ENCODE assay signal across 9 mouse cellular contexts in the genomic region with DNA sequence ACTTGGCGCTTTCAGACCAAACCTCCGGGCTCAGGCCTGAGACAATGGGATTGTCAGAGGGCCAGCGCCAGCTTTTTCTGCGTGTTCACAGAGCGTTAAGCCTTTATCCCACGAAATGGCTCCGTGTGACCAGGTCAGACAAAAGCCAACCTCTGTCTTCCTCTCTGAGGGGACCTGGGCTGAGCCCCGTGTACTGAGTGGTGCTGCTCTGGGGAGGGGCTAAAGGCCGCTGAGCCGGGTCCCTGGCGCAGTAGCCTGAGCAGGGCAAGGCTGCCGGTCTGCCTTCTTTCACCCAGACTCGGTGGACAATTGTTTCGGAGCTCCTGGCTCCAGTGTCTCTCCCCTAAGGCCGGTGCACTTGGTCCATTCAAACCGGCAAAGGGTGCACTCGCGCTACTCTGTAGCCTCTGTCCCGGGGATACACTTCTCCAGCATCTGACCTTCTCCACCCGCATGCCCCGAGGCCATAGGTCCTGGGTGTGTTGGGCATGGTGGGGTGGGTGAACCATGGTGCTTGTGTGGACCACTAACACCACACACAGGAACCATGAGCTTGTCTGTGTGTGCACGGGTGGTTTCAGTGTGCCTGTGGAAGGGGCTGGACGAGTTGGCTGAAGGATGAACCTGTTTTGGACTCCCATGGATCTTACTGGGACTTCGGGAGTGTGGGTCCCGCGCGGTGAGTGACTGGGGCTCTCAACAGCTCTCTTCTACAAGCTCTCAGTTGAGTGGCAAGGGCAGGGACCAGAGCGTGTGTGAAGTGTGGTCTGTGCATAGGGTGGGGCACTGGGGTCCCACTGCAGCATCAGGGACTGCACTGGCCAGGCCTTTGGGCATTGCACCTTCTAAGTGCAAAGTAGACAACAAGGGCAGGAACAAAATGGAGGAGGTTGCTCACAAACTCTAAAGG. TPM values are rescaled to one million over a fixed set of nuclear protein-coding genes. Genes with fewer than 3 reads are reported as not detected.
DNase-seq lines count a peak whose midpoint lies in the region; ATAC-seq lines count a peak whose summit lies in the region.
"Had no signal": no experiment of that assay in that cellular context is flagged by ENCODE, and none has a peak within 500 bp of the region (broad histone marks: within the 10 kb centered on the region; RNA-seq: fewer than 3 reads in every experiment).

No protein-coding gene starts in this region.

- peak overlapping the region; percentile 6; the same call in 1 of the 2 replicates for H3K4me3 ChIP-seq in kidney, embryonic 14.5 days (ENCODE audit: low read length)
- peak overlapping the region; percentile 19 for H3K4me3 ChIP-seq in hindbrain, embryonic 11.5 days (ENCODE audit: low read depth, low read length)
- H3K4me3 ChIP-seq in neural tube, embryonic 12.5 days = no peak overlapping the region

- peaks cover 80% of the 10 kb centered on the region for H3K27me3 ChIP-seq in kidney, embryonic 14.5 days (ENCODE audit: control insufficient read depth, insufficient read depth, low read length)
- peaks cover 66% of the 10 kb centered on the region for H3K27me3 ChIP-seq in hindbrain, embryonic 11.5 days (ENCODE audit: control insufficient read depth, insufficient read depth, low read length)
- H3K27me3 ChIP-seq in neural tube, embryonic 12.5 days (replicated peaks) = peaks cover 88% of the 10 kb centered on the region

- 0 out of 2 replicates have a peak overlapping the region, but pooled peaks have one; percentile 15 for H3K4me2 ChIP-seq in kidney, embryonic 14.5 days (replicated peaks; ENCODE audit: low read depth, low read length)
- peak overlapping the region; percentile 37 for H3K4me2 ChIP-seq in hindbrain, embryonic 11.5 days (replicated peaks; ENCODE audit: low read depth, low read length)
- H3K4me2 ChIP-seq in neural tube, embryonic 12.5 days (replicated peaks) = peak overlapping the region; percentile 43

- H3K36me3 ChIP-seq in kidney, embryonic 14.5 days (ENCODE audit: control insufficient read depth, insufficient read depth, low read length) = no peaks in the 10 kb centered on the region
- H3K36me3 ChIP-seq in hindbrain, embryonic 11.5 days (ENCODE audit: control insufficient read depth, insufficient read depth, low read length) = no peaks in the 10 kb centered on the region
- no peaks in the 10 kb centered on the region for H3K36me3 ChIP-seq in neural tube, embryonic 12.5 days

- H3K9ac ChIP-seq in kidney, embryonic 14.5 days (ENCODE audit: low read depth, low read length) = no peak overlapping the region
- H3K9ac ChIP-seq in hindbrain, embryonic 11.5 days (ENCODE audit: low read depth, low read length) = peak overlapping the region; percentile 49; the same call in 1 of the 2 replicates
- H3K9ac ChIP-seq in neural tube, embryonic 12.5 days = no peak overlapping the region

- no peak overlapping the region for H3K27ac ChIP-seq in kidney, embryonic 14.5 days (ENCODE audit: low read depth, low read length)
- peak overlapping the region; percentile 39 for H3K27ac ChIP-seq in hindbrain, embryonic 11.5 days (ENCODE audit: low read depth, low read length)
- H3K27ac ChIP-seq in neural tube, embryonic 12.5 days = no peak overlapping the region

- 3% methylated on average over 28 of the region's 28 CpGs for WGBS in kidney, embryonic 14.5 days
- WGBS in hindbrain, embryonic 11.5 days = 3% methylated on average over 28 of the region's 28 CpGs
- 3% methylated on average over 28 of the region's 28 CpGs for WGBS in neural tube, embryonic 12.5 days

- no peaks in the 10 kb centered on the region for H3K9me3 ChIP-seq in kidney, embryonic 14.5 days (ENCODE audit: control insufficient read depth, low read length)
- no peaks in the 10 kb centered on the region for H3K9me3 ChIP-seq in hindbrain, embryonic 11.5 days (ENCODE audit: control insufficient read depth, low read length)
- H3K9me3 ChIP-seq in neural tube, embryonic 12.5 days = no peaks in the 10 kb centered on the region

- H3K4me1 ChIP-seq in kidney, embryonic 14.5 days (ENCODE audit: control insufficient read depth, insufficient read depth, low read length) = peaks cover 3% of the 10 kb centered on the region; the same call in 1 of the 2 replicates
- peaks cover 4% of the 10 kb centered on the region; the same call in 1 of the 2 replicates for H3K4me1 ChIP-seq in hindbrain, embryonic 11.5 days (replicated peaks; ENCODE audit: control insufficient read depth, insufficient read depth, low read length)
- peaks cover 15% of the 10 kb centered on the region for H3K4me1 ChIP-seq in neural tube, embryonic 12.5 days

- ATAC-seq in kidney, embryonic 14.5 days (ENCODE audit: low FRiP score, low TSS enrichment) = 0 out of 2 replicates have a peak, but pooled peaks have one; percentile 37
- ATAC-seq in hindbrain, embryonic 11.5 days (ENCODE audit: low FRiP score) = peak; percentile 68
- peak; percentile 67 for ATAC-seq in neural tube, embryonic 12.5 days (ENCODE audit: low FRiP score, low read depth)
- no peak for ATAC-seq in CD4-positive, CD25-positive, alpha-beta regulatory T cell, adult 4 months

- DNase-seq in kidney, postnatal 10 days = no peak
- peak; percentile 70 for DNase-seq in embryo, embryonic 11 days
- DNase-seq in hindbrain, embryonic 11.5 days (ENCODE audit: low spot score) = peak; percentile 67
- DNase-seq in frontal cortex, postnatal 14 days (ENCODE audit: low spot score in 2 of 2) = no peak

RNA-seq across cellular contexts. Expression of a gene that starts 40.9 kb away (rescaled TPM):
- polyA plus RNA-seq in kidney, embryonic 14.5 days (2014; fragmentation: Nextera tagmentation; extraction: Ambion mirVana) = 0.10 and 0.27 TPM in 2 replicates
- polyA plus RNA-seq in hindbrain, embryonic 11.5 days (2014; fragmentation: Nextera tagmentation; extraction: Ambion mirVana) = 1.1 and 1.2 TPM in 2 replicates
- polyA plus RNA-seq in neural tube, embryonic 12.5 days (2016; fragmentation: Nextera tagmentation; extraction: Ambion mirVana) = 0.05 TPM in 1 of 2 replicates, not detected in the other
- polyA plus RNA-seq in CD4-positive, CD25-positive, alpha-beta regulatory T cell, adult 4 months (2017; shearing (Covaris generic)) = not detected
- polyA plus RNA-seq: large intestine, adult 2 months; liver, embryonic 16.5 days had no signal

RNA-seq across cellular contexts. Expression of a gene that starts 53.4 kb away (rescaled TPM):
- 40.9 and 68.4 TPM in 2 replicates for polyA plus RNA-seq in kidney, embryonic 14.5 days (2014; fragmentation: Nextera tagmentation; extraction: Ambion mirVana)
- 118 and 128 TPM in 2 replicates for polyA plus RNA-seq in hindbrain, embryonic 11.5 days (2014; fragmentation: Nextera tagmentation; extraction: Ambion mirVana)
- polyA plus RNA-seq in neural tube, embryonic 12.5 days (2016; fragmentation: Nextera tagmentation; extraction: Ambion mirVana) = 87.3 and 89.3 TPM in 2 replicates
- polyA plus RNA-seq in CD4-positive, CD25-positive, alpha-beta regulatory T cell, adult 4 months (2017; shearing (Covaris generic)) = 10 to 100 TPM; 28.0 to 32.8 TPM

Comparison
In these comparisons a context has a peak if more than half of its experiments do, and no peak if none do; other contexts are left out.
1. DNase-seq: peak in embryo, embryonic 11 days (single experiment) and hindbrain, embryonic 11.5 days (single experiment); none in kidney, postnatal 10 days (single experiment) and frontal cortex, postnatal 14 days (0 of 2).
2. Peak in every context shown above with its lines, with median percentiles within 50 percentile points of each other: H3K4me2 ChIP-seq.